ENCODE assay signal across 9 mouse cellular contexts in genomic region chr2:119237871-119238220, GRCm38 (mm10). TPM values are rescaled to one million over a fixed set of nuclear protein-coding genes. Genes with fewer than 3 reads are reported as not detected.
A peak's percentile ranks its signal among the peaks of the same experiment; 100 is the strongest.
DNase-seq lines count a peak whose midpoint lies in the region; ATAC-seq and TF ChIP-seq lines count a peak whose summit lies in the region.
"Had no signal": no experiment of that assay in that cellular context is flagged by ENCODE, and none has a peak within 500 bp of the region (broad histone marks: within the 10 kb centered on the region; RNA-seq: fewer than 3 reads in every experiment).

No protein-coding gene starts in this region.

- no peak for TF ChIP-seq CTCF in spleen, adult 2 months (IDR thresholded peaks at IDR 0.05; ENCODE audit: extremely low read depth, insufficient read depth, insufficient read length, insufficient replicate concordance)

- H3K9ac ChIP-seq in hindbrain, embryonic 16.5 days (ENCODE audit: low read depth, low read length): no peak overlapping the region; the same call in 1 of the 2 replicates
- no peak overlapping the region for H3K9ac ChIP-seq in midbrain, embryonic 15.5 days

- peak overlapping the region; percentile 51 for H3K4me3 ChIP-seq in spleen, adult 2 months (ENCODE audit: extremely low read depth, insufficient read depth, insufficient read length)
- peak overlapping the region; percentile 41 for H3K4me3 ChIP-seq in hindbrain, embryonic 16.5 days (ENCODE audit: low read length)
- peak overlapping the region; percentile 40 for H3K4me3 ChIP-seq in midbrain, embryonic 15.5 days

- peak overlapping the region; percentile 59 for H3K4me2 ChIP-seq in hindbrain, embryonic 16.5 days (ENCODE audit: low read length)
- peak overlapping the region; percentile 55 for H3K4me2 ChIP-seq in midbrain, embryonic 15.5 days

- no peaks in the 10 kb centered on the region for H3K36me3 ChIP-seq in spleen, adult 2 months (ENCODE audit: control insufficient read depth, insufficient read depth, low read length)
- H3K36me3 ChIP-seq in hindbrain, embryonic 16.5 days (ENCODE audit: control insufficient read depth, insufficient read depth, low read length): no peaks in the 10 kb centered on the region
- H3K36me3 ChIP-seq in midbrain, embryonic 15.5 days (replicated peaks): no peaks in the 10 kb centered on the region

- WGBS in spleen, adult 2 months: 14% methylated on average over 31 of the region's 31 CpGs
- WGBS in hindbrain, embryonic 16.5 days: under 1% methylated on average over 29 of the region's 31 CpGs
- WGBS in midbrain, embryonic 15.5 days: 1% methylated on average over 31 of the region's 31 CpGs

- TF ChIP-seq POLR2A in spleen, adult 2 months (IDR thresholded peaks at IDR 0.05; ENCODE audit: low read depth, low read length): no peak

- ATAC-seq in hindbrain, embryonic 16.5 days: no peak
- no peak for ATAC-seq in midbrain, embryonic 15.5 days (replicated peaks)

- H3K4me1 ChIP-seq in spleen, adult 2 months (ENCODE audit: control insufficient read depth, insufficient read depth, insufficient read length): peaks cover 8% of the 10 kb centered on the region
- peaks cover 10% of the 10 kb centered on the region for H3K4me1 ChIP-seq in hindbrain, embryonic 16.5 days (ENCODE audit: control insufficient read depth, insufficient read depth, low read depth, low read length)
- H3K4me1 ChIP-seq in midbrain, embryonic 15.5 days: peaks cover 14% of the 10 kb centered on the region

- H3K27ac ChIP-seq in spleen, adult 2 months (ENCODE audit: insufficient read depth, low read length): no peak overlapping the region
- no peak overlapping the region for H3K27ac ChIP-seq in hindbrain, embryonic 16.5 days (ENCODE audit: low read depth, low read length)
- H3K27ac ChIP-seq in midbrain, embryonic 15.5 days: no peak overlapping the region

- peaks cover 8% of the 10 kb centered on the region; the same call in 1 of the 2 replicates for H3K27me3 ChIP-seq in spleen, adult 2 months (ENCODE audit: control insufficient read depth, insufficient read depth, low read length)
- peaks cover 48% of the 10 kb centered on the region for H3K27me3 ChIP-seq in hindbrain, embryonic 16.5 days (replicated peaks; ENCODE audit: control insufficient read depth, insufficient read depth, low read length)
- H3K27me3 ChIP-seq in midbrain, embryonic 15.5 days (replicated peaks): peaks cover 58% of the 10 kb centered on the region

- peak; percentile 21 to 30 for DNase-seq in adrenal gland, postnatal 36 days
- no peak for DNase-seq in adrenal gland, adult (ENCODE audit: inconsistent age in 2 of 2, low spot score in 1 of 2)
- DNase-seq in spleen, adult 2 months (ENCODE audit: low read depth in 1 of 2, low spot score in 2 of 2): no peak
- DNase-seq in spleen, adult 18-20 months: no peak
- no peak for DNase-seq in ovary, postnatal 14 days (ENCODE audit: low spot score)
- no peak for DNase-seq in natural killer cell, adult 2 months (ENCODE audit: low spot score in 2 of 2)

- H3K9me3 ChIP-seq in hindbrain, embryonic 16.5 days (ENCODE audit: control insufficient read depth, low read length): no peaks in the 10 kb centered on the region
- H3K9me3 ChIP-seq in midbrain, embryonic 15.5 days: no peaks in the 10 kb centered on the region

RNA-seq across cellular contexts. Expression of gene Spint1, which starts 0.7 kb away (rescaled TPM):
- 1 to 10 TPM; 3.4 to 3.8 TPM for total RNA-seq in adrenal gland, postnatal 36 days (2021)
- polyA plus RNA-seq in spleen, adult 2 months (2012; rRNA removed): 2.9 and 7.2 TPM in 2 replicates
- 0.71 and 0.79 TPM in 2 replicates for polyA plus RNA-seq in hindbrain, embryonic 16.5 days (2015; fragmentation: Nextera tagmentation; extraction: Ambion mirVana)
- 0.65 and 0.77 TPM in 2 replicates for polyA plus RNA-seq in midbrain, embryonic 15.5 days (2015; fragmentation: Nextera tagmentation; extraction: Ambion mirVana)

RNA-seq across cellular contexts. Expression of gene Ppp1r14d, which starts 8.1 kb away (rescaled TPM):
- not detected for total RNA-seq in adrenal gland, postnatal 36 days (2021)
- not detected in 2 replicates for polyA plus RNA-seq in spleen, adult 2 months (2012; rRNA removed)
- polyA plus RNA-seq in hindbrain, embryonic 16.5 days (2015; fragmentation: Nextera tagmentation; extraction: Ambion mirVana): not detected in 2 replicates
- not detected in 2 replicates for polyA plus RNA-seq in midbrain, embryonic 15.5 days (2015; fragmentation: Nextera tagmentation; extraction: Ambion mirVana)
- total RNA-seq: hematopoietic stem cell, adult 5-6 weeks had no signal

RNA-seq across cellular contexts. Expression of gene Dnajc17, which starts 29.3 kb away (rescaled TPM):
- 10 to 100 TPM; 14.4 to 14.6 TPM for total RNA-seq in adrenal gland, postnatal 36 days (2021)
- polyA plus RNA-seq in spleen, adult 2 months (2012; rRNA removed): 2.9 and 3.5 TPM in 2 replicates
- 23.3 and 23.6 TPM in 2 replicates for polyA plus RNA-seq in hindbrain, embryonic 16.5 days (2015; fragmentation: Nextera tagmentation; extraction: Ambion mirVana)
- 25.0 and 29.4 TPM in 2 replicates for polyA plus RNA-seq in midbrain, embryonic 15.5 days (2015; fragmentation: Nextera tagmentation; extraction: Ambion mirVana)

RNA-seq across cellular contexts. Expression of gene Zfyve19, which starts 29.4 kb away (rescaled TPM):
- 10 to 100 TPM; 30.2 to 30.5 TPM for total RNA-seq in adrenal gland, postnatal 36 days (2021)
- polyA plus RNA-seq in spleen, adult 2 months (2012; rRNA removed): 23.7 and 42.8 TPM in 2 replicates
- 70.4 and 75.7 TPM in 2 replicates for polyA plus RNA-seq in hindbrain, embryonic 16.5 days (2015; fragmentation: Nextera tagmentation; extraction: Ambion mirVana)
- polyA plus RNA-seq in midbrain, embryonic 15.5 days (2015; fragmentation: Nextera tagmentation; extraction: Ambion mirVana): 68.3 and 73.3 TPM in 2 replicates

RNA-seq across cellular contexts. Expression of gene Rhov, which starts 33.2 kb away (rescaled TPM):
- total RNA-seq in adrenal gland, postnatal 36 days (2021): under 1 TPM; 0.36 to 0.60 TPM
- polyA plus RNA-seq in spleen, adult 2 months (2012; rRNA removed): 0.15 and 0.38 TPM in 2 replicates
- polyA plus RNA-seq in hindbrain, embryonic 16.5 days (2015; fragmentation: Nextera tagmentation; extraction: Ambion mirVana): 48.2 and 56.9 TPM in 2 replicates
- 43.3 and 45.5 TPM in 2 replicates for polyA plus RNA-seq in midbrain, embryonic 15.5 days (2015; fragmentation: Nextera tagmentation; extraction: Ambion mirVana)
- total RNA-seq: hematopoietic stem cell, adult 5-6 weeks had no signal

Comparison
In these comparisons a context has a peak if more than half of its experiments do, and no peak if none do; other contexts are left out.
1. DNase-seq: peak in adrenal gland, postnatal 36 days (2 of 2); none in adrenal gland, adult (0 of 2), spleen, adult 2 months (0 of 2), spleen, adult 18-20 months (0 of 2), ovary, postnatal 14 days (single experiment) and natural killer cell, adult 2 months (0 of 2).
2. Peak in every context shown above with its lines, with median percentiles within 50 percentile points of each other: H3K4me3 ChIP-seq.